Mouse (Mus musculus) right cerebral cortex, postnatal 4 days (tissue): Measurements from ENCODE around the gene Sgcb.

Experiments used
- DNase-seq: peaks from one replicate; pipeline ENCODE4 v3.0.0-alpha.2; 2022

Gene Sgcb

GRCm38 (mm10) chr5:73647261-73647900 is at the start of gene Sgcb:
TSS of gene Sgcb (minus strand) at chr5:73647790.
- DNase-seq, result peak; percentile 76

- DNase-seq, result no peak
These were observed 46.8 kb upstream of the Sgcb start for GRCm38 (mm10) chr5:73694254-73695015.

- DNase-seq, result no peak
These were observed 46.2 kb upstream of the Sgcb start for GRCm38 (mm10) chr5:73693778-73694177.

GRCm38 (mm10) chr5:73691723-73692520 is 44.3 kb upstream of the Sgcb start:
- DNase-seq, result no peak

- no peak for DNase-seq
These were observed 42.6 kb upstream of the Sgcb start for GRCm38 (mm10) chr5:73690146-73690545.

GRCm38 (mm10) chr5:73688576-73688975 is 41.0 kb upstream of the Sgcb start:
- no peak for DNase-seq

- peak; percentile 12 for DNase-seq
These were observed 38.6 kb upstream of the Sgcb start for GRCm38 (mm10) chr5:73686149-73686548.

GRCm38 (mm10) chr5:73683706-73684409 is 36.3 kb upstream of the Sgcb start:
- no peak for DNase-seq

- no peak for DNase-seq
These were observed 35.6 kb upstream of the Sgcb start for GRCm38 (mm10) chr5:73683221-73683620.

- no peak for DNase-seq
These were observed 29.0 kb upstream of the Sgcb start for GRCm38 (mm10) chr5:73676626-73677025.

- DNase-seq, result no peak
These were observed 28.0 kb upstream of the Sgcb start for GRCm38 (mm10) chr5:73675604-73676003.

GRCm38 (mm10) chr5:73669386-73669785 is 21.8 kb upstream of the Sgcb start:
- no peak for DNase-seq

- no peak for DNase-seq
These were observed 20.3 kb upstream of the Sgcb start for GRCm38 (mm10) chr5:73667877-73668276.

GRCm38 (mm10) chr5:73666695-73667094 is 19.1 kb upstream of the Sgcb start:
- no peak for DNase-seq

GRCm38 (mm10) chr5:73651855-73652201 is 4.2 kb upstream of the Sgcb start:
- DNase-seq, result no peak

- DNase-seq, result peak; percentile 30
These were observed 3.7 kb upstream of the Sgcb start, which contains the start of gene Spata18 for GRCm38 (mm10) chr5:73651061-73651854. TSS of gene Spata18 (plus strand) at chr5:73651379.

- DNase-seq, result no peak
These were observed 2.9 kb upstream of the Sgcb start for GRCm38 (mm10) chr5:73650365-73650964.

- peak; percentile 59 for DNase-seq
These were observed 5.5 kb downstream of the Sgcb start for GRCm38 (mm10) chr5:73642091-73642490.

GRCm38 (mm10) chr5:73641058-73641457 is 6.5 kb downstream of the Sgcb start:
- no peak for DNase-seq

- no peak for DNase-seq
These were observed 10.1 kb downstream of the Sgcb start for GRCm38 (mm10) chr5:73637337-73638107.

- peak; percentile 91 for DNase-seq
These were observed 14.4 kb downstream of the Sgcb start for GRCm38 (mm10) chr5:73633141-73633540.
